Mouse (Mus musculus) brain, embryonic 14.5 days (tissue): ENCODE results near the gene Gm10563. TPM values are rescaled to one million over a fixed set of nuclear protein-coding genes. Genes with fewer than 3 reads are reported as not detected.

Source experiments
- DNase-seq: peaks from one replicate; pipeline ENCODE4 v3.0.0-alpha.2; 2011; ENCODE audit warnings: low read depth
- CTCF ChIP-seq: fragments of 200-500 bp; IDR thresholded peaks from 2 replicates; pipeline ENCODE4 v1.5.1; 2012; ENCODE audit warnings: inconsistent platforms, mild to moderate bottlenecking, moderate library complexity, borderline replicate concordance; ENCODE audit not compliant: insufficient read depth, insufficient read length; ENCODE audit errors: extremely low read depth
- POLR2A ChIP-seq: fragments of 200-500 bp; IDR thresholded peaks from 2 replicates; pipeline ENCODE4 v1.6.1; 2012; ENCODE audit warnings: mild to moderate bottlenecking, inconsistent platforms, borderline replicate concordance; ENCODE audit not compliant: poor library complexity, insufficient read depth, insufficient read length, severe bottlenecking; ENCODE audit errors: extremely low read depth
- polyA plus RNA-seq: library from polyadenylated mRNA; depleted of rRNA; stranded (reverse); fragments of >200 nt; gene quantifications from 2 replicates; pipeline ENCODE4 v1.2.3, GENCODE M21; 2012

The Gm10563 gene
- polyA plus RNA-seq, 1 experiment, result not detected

GRCm38 (mm10) chr4:155649355-155649754 is 4.1 kb upstream of the Gm10563 start:
- DNase-seq, result no peak
- TF ChIP-seq POLR2A, result no peak
- TF ChIP-seq CTCF, result no peak

- no peak for TF ChIP-seq POLR2A
- TF ChIP-seq CTCF, result no peak
- DNase-seq, result no peak
These were observed 513 bp upstream of the Gm10563 start for GRCm38 (mm10) chr4:155645721-155646120.

- no peak for TF ChIP-seq POLR2A
- TF ChIP-seq CTCF, result no peak
- no peak for DNase-seq
These were observed 1.7 kb downstream of the Gm10563 start for GRCm38 (mm10) chr4:155643531-155643930.

- no peak for DNase-seq
- TF ChIP-seq CTCF (no peak), POLR2A (no peak)
These were observed 9.3 kb downstream of the Gm10563 start for GRCm38 (mm10) chr4:155635766-155636499.

- no peak for DNase-seq
These were observed 14.9 kb downstream of the Gm10563 start for GRCm38 (mm10) chr4:155630267-155630666.

GRCm38 (mm10) chr4:155624338-155625291 is 20.6 kb downstream of the Gm10563 start, which contains the start of gene Cdk11b:
Cdk11b (plus strand) TSS chr4:155624854.
- no peak for TF ChIP-seq CTCF
- 0 out of 2 replicates have a peak, but pooled peaks have one; percentile 7 for TF ChIP-seq POLR2A
- peak; percentile 100 for DNase-seq

More at GRCm38 (mm10) chr4:155630267-155630666, 14.9 kb downstream of the Gm10563 start:
- TF ChIP-seq CTCF (no peak), POLR2A (no peak)

- no peak for DNase-seq
- TF ChIP-seq POLR2A, result no peak
- TF ChIP-seq CTCF, result no peak
These were observed 26.9 kb downstream of the Gm10563 start for GRCm38 (mm10) chr4:155618321-155618720.

- TF ChIP-seq CTCF (no peak), POLR2A (no peak)
These were observed 31.9 kb downstream of the Gm10563 start for GRCm38 (mm10) chr4:155613264-155613663.

GRCm38 (mm10) chr4:155611860-155612259 is 33.3 kb downstream of the Gm10563 start:
- TF ChIP-seq POLR2A (no peak), CTCF (no peak)
- DNase-seq, result no peak

More at GRCm38 (mm10) chr4:155613264-155613663, 31.9 kb downstream of the Gm10563 start:
- DNase-seq, result no peak

- no peak for DNase-seq
- TF ChIP-seq CTCF (no peak), POLR2A (no peak)
These were observed 38.4 kb downstream of the Gm10563 start for GRCm38 (mm10) chr4:155606825-155607224.

- TF ChIP-seq POLR2A (no peak), CTCF (no peak)
- no peak for DNase-seq
These were observed 40.1 kb downstream of the Gm10563 start for GRCm38 (mm10) chr4:155605132-155605531.

- no peak for DNase-seq
- no peak for TF ChIP-seq POLR2A
- TF ChIP-seq CTCF, result no peak
These were observed 41.4 kb downstream of the Gm10563 start for GRCm38 (mm10) chr4:155603801-155604200.
